Mouse (Mus musculus): ENCODE results near the gene Trim3.

Trim3 gene

GRCm38 (mm10) chr7:105608467-105608866 is 24.9 kb downstream of the Trim3 start:
- no peak for DNase-seq (ENCODE audit: low spot score)

DNA sequence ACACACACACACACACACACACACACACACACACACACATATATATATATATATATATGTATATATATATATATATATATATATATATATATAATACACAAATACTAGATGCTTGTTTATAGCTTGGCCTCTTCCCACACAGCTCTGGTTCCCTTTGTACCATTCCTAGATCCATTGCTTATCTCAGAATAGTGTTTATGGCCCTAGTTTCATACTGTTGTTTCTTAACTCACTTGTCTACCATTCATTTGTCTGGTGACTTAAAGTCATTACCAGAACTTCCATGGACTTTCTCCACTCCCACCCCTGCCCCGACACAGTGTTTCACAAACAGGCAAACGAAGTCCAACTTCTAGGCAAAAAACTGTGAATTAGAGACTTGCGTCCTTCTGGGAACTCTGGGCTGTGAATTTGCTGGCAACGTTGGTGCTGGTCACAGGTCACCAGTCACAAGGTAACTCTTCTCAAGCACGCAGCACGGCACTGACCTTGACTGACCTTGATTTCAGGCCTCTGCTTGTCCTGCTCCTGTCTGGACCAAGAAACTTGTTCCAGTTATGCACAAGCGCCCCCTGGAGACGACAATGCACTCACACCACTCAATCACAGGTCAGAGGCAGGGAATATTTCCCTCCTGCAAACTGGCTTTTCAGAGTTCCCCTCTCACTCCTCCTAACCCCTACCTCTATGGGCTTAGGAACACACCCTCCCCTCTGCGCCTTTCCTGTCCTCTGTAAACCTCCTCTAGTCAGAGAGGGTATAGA is 30.3 kb downstream of the Trim3 start:
- no peak for DNase-seq (ENCODE audit: low spot score)

DNA sequence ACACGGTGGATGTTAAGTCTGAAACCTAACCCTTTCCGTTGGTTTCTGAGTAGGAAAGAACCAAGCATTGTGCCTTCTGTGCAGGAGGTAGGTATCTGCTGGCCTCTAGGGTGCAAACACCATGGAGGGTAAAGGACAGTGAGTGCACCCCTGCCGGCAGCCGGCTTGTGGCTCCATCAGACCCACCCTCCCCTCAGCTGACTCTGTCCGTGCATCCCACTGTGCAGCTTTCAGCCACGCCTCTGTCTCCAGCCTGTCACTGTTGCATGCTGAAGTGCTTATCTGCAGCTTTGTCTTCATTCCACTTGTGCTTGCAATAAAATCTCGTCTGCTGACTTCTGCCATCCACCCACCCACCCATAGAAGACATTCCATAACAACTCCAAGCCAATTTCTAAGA is 43.3 kb downstream of the Trim3 start:
- no peak for DNase-seq (ENCODE audit: low spot score)

DNA sequence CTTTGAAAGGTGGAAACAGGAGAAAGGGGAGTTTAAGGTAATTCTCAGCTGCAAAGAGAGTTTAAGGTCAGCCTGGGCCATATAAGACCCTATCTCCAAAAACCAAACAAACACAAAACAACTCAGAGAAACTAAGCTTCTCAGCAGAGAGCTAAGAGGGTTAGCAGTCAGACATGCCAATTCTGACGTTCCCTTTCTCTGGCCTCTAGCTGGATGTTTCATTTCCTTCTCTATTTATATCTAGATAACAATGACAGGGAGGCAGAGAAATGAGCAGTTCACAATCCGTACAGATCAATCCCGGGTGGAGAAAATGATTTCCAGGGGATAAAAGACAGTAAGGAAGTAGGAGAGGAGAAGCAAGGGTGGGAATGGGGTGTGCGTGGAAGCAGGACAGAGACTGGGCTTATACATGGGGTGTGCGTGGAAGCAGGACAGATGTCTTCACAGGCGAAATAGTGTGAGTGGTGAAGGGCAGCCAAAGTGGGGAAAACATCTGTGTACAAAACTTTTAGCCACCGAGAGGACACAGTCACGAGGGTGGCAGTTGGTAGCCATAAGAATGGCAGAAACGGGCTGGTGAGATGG is 45.0 kb downstream of the Trim3 start:
- no peak for DNase-seq (ENCODE audit: low spot score)

DNA sequence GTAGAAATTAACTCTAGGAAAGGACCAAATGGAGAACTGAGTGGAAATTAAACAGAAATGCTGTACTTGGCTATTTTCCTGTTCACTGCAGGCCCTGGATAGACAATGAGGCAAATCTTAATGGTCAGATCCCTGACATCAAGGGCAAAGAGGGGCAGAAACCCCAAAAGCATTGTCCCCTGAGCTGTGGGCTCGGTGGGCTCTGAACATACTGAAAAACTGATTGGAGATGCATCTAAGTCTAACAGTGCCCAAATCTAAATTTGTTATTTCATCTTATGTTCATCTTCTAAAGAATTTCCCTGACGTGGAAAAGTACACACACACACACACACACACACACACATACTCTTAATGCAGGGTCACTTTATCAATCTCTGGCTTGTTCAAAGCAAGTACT is 51.4 kb downstream of the Trim3 start:
- no peak for DNase-seq (ENCODE audit: low spot score)

- DNase-seq (ENCODE audit: low spot score), result peak; percentile 76
Observed at GRCm38 (mm10) chr7:105581094-105581703, 52.2 kb downstream of the Trim3 start, which contains the start of gene Apbb1. TSS of gene Apbb1 (minus strand) at chr7:105581653.

DNA sequence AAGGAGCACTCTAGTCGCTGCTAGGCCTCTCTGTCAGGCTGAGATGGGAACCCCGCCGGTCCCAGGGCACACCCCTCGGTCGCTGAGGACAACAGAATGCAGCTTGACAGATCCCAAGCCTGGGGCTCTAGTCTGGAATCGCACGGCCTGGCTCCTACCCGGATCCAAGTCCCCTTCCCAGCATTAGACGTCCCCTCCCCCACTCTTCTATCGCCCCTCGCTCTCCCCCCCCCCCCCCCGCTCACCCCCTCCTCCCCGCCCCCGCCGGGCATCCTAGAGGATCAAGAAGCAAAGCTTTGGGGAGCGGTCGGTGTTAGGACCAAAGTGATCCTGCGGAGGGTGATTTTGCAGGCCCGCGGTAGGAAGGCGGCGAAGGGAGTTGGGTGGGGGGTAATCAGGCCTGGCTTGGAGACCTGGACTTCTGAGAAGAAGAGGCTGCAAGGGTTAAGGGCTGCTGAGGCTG is 52.7 kb downstream of the Trim3 start:
- DNase-seq (ENCODE audit: low spot score), result no peak

- DNase-seq (ENCODE audit: low spot score), result no peak
Observed at GRCm38 (mm10) chr7:105578481-105578880, 54.9 kb downstream of the Trim3 start.

GRCm38 (mm10) chr7:105577377-105577871 is 55.9 kb downstream of the Trim3 start:
- no peak for DNase-seq (ENCODE audit: low spot score)

GRCm38 (mm10) chr7:105576166-105576748 is 57.1 kb downstream of the Trim3 start:
- DNase-seq (ENCODE audit: low spot score), result no peak

DNA sequence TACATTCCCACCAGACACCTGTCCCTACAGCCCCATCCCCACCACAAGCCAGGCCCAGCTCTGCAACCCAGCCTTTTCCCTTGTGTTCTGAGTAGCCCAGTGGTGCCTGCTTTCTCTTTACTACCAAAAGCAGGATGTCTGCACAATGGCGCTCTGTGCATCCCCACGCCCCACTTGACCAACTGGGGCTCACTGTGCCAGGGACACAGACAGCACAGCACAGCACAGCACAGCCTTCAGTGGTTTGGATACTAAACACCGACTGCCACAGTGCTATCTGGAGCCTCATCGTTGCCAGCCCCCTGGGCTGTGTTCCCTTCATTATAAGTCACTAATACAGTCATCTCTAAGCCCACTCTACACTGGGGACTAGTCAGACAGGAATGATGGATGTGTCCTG is 58.8 kb downstream of the Trim3 start:
- no peak for DNase-seq (ENCODE audit: low spot score)

DNA sequence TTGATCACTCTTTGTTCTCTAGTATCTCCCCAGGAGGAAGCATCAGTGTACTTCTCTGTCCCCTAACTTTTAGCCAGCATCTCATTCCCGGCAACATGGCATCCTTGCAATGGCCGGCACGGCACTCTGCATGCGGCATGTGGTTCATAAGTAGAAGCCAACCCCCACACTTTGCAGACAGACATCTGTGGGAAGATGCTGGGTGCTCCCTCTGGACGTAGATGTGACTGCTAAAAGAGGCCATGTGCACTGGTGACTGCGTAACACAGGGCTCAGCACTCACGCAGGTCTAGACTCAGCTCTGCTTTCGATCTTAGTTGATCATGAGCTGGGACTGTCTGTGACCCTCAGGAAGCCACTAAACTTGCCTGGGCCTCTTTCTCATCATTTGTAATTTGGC is 60.4 kb downstream of the Trim3 start:
- DNase-seq (ENCODE audit: low spot score), result no peak

DNA sequence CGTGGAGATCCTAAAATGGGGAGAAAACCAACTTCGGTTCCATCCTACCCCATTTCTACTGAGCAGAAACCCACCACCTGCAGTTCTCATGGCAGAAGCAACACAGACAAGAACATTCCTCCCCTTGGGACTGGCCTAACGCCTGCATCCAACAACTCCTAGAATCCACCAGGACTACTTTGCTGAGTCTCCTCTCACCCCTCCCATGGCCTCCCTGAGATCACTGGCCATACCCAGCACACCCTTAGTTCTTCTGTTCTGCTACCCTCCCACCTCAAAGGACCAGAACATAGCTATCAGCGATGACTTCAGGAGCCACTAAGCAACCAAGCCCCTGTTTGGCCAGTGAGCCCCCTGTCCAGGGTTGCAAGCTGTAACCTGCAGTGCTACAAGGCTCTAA is 62.6 kb downstream of the Trim3 start:
- no peak for DNase-seq (ENCODE audit: low spot score)

GRCm38 (mm10) chr7:105569512-105570496 is 63.6 kb downstream of the Trim3 start:
- DNase-seq (ENCODE audit: low spot score), result no peak

DNA sequence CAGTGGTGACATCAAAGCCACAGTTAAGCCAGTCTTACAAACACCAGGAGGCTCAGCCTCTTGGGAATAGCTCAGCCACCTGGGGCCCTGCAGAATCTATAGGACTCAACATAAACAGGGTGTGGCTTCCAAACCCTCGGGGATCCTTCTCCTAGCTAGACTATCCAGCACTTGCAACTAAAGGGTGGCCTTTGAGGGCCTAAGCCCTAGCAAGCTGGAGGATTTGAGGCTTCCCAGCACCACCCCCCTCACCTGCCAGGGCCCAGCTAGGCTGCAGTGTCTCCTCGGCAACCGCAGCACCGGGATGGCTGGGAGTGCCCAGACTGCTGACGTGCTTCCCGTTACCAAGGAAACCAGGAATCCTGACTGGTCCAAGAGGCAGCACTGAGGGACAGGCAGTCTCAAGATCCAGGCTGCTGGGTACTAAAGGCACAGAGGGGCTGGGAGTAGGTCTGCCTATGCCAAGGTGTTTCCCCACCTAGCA is 64.3 kb downstream of the Trim3 start:
- peak; percentile 79 for DNase-seq (ENCODE audit: low spot score)

- no peak for DNase-seq (ENCODE audit: low spot score)
Observed at GRCm38 (mm10) chr7:105568583-105568982, 64.8 kb downstream of the Trim3 start.

DNA sequence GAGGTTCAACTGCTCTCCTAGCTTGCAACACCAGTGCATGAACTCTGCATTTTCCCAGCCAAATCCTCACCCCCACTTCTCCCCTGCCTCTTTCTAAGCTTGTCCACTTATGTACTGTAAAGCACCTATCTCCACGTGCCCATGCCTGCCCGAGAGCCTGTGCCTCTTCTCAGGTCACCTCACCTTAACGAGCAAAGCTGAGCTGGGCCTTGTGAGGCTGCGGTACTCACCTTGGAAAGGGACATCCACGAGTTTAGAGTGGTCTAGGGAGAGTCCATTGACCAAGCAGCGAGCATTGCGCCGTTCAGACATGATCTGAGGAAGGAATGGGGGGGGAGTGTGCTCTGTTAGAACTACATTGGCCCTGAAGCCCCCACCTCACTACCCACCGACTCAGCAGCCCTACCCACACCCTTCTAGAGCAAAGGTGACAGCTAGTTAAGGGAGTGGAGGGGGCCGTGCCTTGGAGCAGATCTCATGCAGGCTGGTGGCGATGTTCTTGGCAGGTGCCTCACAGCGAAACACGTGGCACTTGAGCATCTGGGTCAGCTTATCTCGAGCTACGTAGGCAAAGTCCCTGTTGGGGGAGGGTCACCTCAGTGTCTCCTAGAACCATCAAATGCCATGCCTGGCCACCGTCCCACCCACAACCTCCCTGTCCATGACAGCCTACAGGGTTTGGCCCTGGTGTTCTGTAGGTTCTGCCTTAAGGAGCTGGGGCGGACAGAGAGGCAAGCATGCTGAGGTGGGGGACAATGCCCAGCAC is 68.1 kb downstream of the Trim3 start:
- no peak for DNase-seq (ENCODE audit: low spot score)

- DNase-seq (ENCODE audit: low spot score), result no peak
Observed at GRCm38 (mm10) chr7:105563367-105563766, 70.0 kb downstream of the Trim3 start.

GRCm38 (mm10) chr7:105562317-105562716 is 71.1 kb downstream of the Trim3 start:
- no peak for DNase-seq (ENCODE audit: low spot score)

DNA sequence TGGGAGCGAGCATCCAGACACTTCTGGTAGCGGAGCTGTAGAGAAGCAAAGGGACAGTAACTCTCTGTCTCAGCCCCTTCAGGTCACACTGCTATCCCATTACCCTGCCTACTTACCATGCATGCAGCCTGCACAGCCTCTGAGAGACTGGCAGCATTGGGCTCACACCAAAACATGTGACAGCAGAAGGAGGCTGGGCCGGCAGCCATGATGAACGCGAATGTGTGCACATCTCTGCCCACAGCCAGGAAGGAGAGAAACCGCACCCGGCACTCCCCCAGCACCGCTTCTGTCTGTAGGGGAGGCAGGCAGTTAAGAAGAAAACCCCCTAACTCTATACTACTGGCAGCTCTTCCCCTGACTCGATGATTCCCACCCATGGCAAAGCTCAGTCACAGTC is 74.4 kb downstream of the Trim3 start:
- DNase-seq (ENCODE audit: low spot score), result no peak

DNA sequence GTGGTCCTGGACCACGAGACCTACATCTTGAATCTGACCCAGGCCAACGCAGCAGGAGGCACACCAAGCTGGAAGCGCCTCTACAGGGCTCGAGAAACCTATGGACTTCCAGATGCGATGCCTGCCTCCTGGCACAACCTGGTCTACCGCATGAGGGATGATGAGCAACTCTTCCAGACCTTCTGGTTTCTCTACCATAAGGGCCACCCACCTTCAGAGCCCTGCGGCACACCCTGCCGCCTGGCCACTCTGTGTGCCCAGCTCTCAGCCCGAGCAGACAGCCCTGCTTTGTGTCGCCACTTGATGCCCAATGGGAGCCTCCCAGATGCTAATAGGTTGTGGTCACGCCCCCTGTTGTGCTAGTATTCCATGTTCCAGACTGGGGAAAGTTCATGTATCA is 75.7 kb downstream of the Trim3 start:
- no peak for DNase-seq (ENCODE audit: low spot score)

All from left cerebral cortex, adult 11 months (tissue).